Mouse (Mus musculus) ES-E14 (cell line): ENCODE measurements around the gene Sdhb.

Experiments used
- CHD2 ChIP-seq: IDR thresholded peaks from 2 replicates; pipeline ENCODE4 v1.6.1; 2014; ENCODE audit warnings: mild to moderate bottlenecking, low read depth, low read length, inconsistent platforms
- HCFC1 ChIP-seq: IDR thresholded peaks from 2 replicates; pipeline ENCODE4 v1.6.1; 2012; ENCODE audit warnings: low read length, inconsistent platforms, borderline replicate concordance; ENCODE audit not compliant: insufficient read depth
- MAFK ChIP-seq: IDR thresholded peaks from 2 replicates; pipeline ENCODE4 v1.6.1; 2014; ENCODE audit warnings: mild to moderate bottlenecking, low read depth, low read length, inconsistent platforms; ENCODE audit not compliant: insufficient read depth
- ZC3H11A ChIP-seq: IDR thresholded peaks from 2 replicates; pipeline ENCODE4 v1.6.1; 2012; ENCODE audit warnings: low read depth, mild to moderate bottlenecking, inconsistent platforms, low read length, borderline replicate concordance
- ZNF384 ChIP-seq: IDR thresholded peaks from 2 replicates; pipeline ENCODE4 v1.6.1; 2012; ENCODE audit warnings: low read depth, low read length, inconsistent platforms

DNA sequence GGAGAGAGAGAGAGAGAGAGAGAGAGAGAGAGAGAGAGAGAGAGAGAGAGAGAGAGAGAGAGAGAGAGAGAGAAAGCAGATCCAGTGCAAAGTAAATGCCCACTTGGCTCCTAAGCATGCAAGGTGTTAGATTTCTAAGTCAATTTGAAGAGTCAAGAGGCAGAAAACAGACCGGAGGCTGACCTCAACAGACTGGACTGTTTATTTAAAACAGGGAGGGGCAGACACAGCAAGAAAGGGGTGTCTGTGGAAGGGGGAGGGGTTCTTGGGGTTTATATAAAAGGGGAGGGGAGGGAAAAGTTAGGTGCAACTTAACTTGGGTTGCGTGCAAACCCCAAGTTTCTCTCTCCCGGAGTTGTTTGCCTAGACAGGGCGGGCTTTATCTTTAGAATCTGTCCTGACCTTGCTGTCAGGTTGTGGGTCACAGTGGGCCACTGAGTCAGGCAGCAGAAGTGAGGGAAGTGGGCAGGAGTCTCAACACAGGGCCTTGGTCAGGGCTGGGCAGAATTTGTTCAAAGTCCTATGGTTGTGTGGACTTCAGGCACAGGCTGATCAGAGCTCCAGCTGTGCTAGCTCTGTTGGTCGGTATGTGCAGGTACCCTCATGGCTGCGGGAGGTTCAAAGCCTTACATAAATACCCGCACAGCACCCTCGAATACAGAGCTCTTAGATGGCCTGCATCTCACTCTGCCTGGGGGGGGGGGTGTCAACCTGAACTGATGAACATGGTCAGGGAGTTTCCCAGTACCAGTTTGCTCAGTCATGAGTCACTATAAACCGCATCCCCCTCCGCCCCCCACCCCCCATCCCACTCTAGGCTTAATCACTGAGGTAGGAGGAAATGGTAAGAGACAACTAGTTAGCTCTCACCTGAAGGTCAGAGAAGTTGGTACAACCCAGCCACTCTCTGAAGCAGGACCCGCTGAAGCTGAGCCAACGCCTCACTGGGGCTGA is 13.2 kb upstream of the Sdhb start:
- TF ChIP-seq CHD2 (no peak), MAFK (no peak), HCFC1 (no peak), ZNF384 (no peak), ZC3H11A (no peak)
